Mouse (Mus musculus) E14TG2a.4 (cell line): ENCODE measurements around the gene Ahcyl1.

Experiments used
- CTCF ChIP-seq: conservative IDR thresholded peaks from 2 replicates; pipeline ENCODE4 v1.5.1; 2014; ENCODE audit warnings: low read length
- NANOG ChIP-seq: IDR thresholded peaks from 2 replicates; pipeline ENCODE4 v1.6.1; 2014; ENCODE audit warnings: borderline replicate concordance, low read length, mixed read lengths
- POU5F1 ChIP-seq: IDR thresholded peaks from 2 replicates; pipeline ENCODE4 v1.6.1; 2014; ENCODE audit warnings: low read length, borderline replicate concordance

DNA sequence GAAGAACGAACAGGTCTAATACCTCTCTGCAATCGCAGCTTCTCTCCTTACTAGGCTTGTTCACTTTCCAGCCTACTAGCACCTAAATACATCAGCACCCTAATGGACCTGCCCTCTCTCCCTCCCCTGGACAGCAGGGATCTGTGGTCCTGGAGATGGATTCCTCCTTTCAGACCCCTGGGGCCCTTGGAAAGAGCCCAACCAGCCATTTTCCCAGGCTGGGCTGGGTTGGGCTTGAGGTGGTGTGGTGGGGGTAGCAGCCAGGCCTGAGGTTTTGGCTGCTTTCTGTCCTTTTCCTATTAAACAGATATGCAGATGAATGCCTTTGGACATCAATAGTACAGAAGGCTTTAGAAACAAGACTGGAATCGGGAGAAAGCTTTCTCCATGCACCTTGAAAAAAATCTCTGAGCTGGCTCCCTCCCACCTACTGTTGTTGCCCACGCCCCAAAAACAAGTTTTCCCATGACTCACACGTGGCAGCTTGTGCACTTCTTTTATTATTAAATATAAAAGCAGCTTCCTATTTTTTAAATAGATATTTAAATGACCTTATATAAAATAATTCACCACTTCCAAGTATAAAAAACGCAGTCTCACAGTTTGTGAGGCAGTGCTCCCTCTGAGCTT lies 44.3 kb upstream of the Ahcyl1 start:
- TF ChIP-seq CTCF = no peak
- no peak for TF ChIP-seq NANOG
- no peak for TF ChIP-seq POU5F1
